Mouse (Mus musculus): ENCODE measurements around the gene Rfpl4. TPM values are rescaled to one million over a fixed set of nuclear protein-coding genes. Genes with fewer than 3 reads are reported as not detected.

Rfpl4 gene
- not detected for total RNA-seq (2023)

DNA sequence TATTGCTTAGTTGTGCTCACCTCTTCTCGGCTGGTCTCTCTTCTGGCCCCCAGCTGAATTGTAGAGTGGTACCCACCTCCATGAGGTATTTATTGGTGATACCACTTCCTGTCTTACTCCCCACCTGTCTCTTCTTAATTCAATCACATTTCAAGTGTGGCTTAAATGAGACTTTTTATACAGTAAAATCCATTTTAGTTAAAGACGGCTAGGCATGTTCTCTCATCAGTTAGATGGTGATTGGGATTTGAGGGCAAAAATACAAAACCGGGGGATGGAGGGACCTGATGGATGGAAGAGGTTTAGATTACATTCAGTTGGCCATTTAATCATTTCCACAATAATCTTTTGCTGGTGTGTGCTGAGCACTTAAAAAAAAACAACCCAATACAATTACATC is at the start of gene Rfpl4:
Gene Rfpl4, minus strand, starts transcription at position 101 of the 400 bp plus-strand sequence.

DNA sequence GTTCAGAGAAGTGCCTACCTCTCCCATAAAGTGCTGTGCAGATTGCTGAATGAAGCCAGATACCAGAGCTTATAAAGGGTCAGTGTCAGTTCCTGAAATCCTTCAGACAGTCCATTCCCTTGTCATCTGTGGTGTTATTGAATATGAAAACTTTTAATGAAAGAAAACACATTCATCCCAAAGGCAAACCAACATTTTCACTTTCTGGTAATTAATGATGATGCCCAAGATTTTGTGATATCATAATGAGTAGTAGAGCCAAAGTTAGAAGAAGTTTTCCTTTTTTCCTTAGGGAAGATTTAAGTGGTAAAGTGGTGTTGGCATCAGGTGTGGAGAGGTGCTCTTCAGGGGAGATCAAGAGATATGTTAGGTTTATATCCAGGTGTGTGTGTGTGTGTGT is 32.8 kb upstream of the Rfpl4 start, which contains the start of gene Vmn1r55:
Gene Vmn1r55, minus strand, starts transcription at position 101 of the 400 bp plus-strand sequence.

GRCm38 (mm10) chr7:5125549-5126406 is 9.0 kb upstream of the Rfpl4 start, which contains the start of gene Rasl2-9:
TSS of gene Rasl2-9 (minus strand) at chr7:5125950.

GRCm38 (mm10) chr7:5080010-5080751 is 36.6 kb downstream of the Rfpl4 start, which contains the start of gene Epn1:
TSS of gene Epn1 (plus strand) at chr7:5080235.

GRCm38 (mm10) chr7:5061774-5062359 is 54.9 kb downstream of the Rfpl4 start, which contains the start of gene U2af2:
TSS of gene U2af2 (plus strand) at chr7:5062143.

Other genes starting within 250 kb of the Rfpl4 start
- gene Isoc2b, start 246.7 kb downstream of the Rfpl4 start, total RNA-seq (2023), result 1 to 10 TPM; 4.5 to 7.4 TPM
- 1 to 10 TPM; 5.8 to 7.4 TPM for gene Isoc2a, start 239.8 kb downstream of the Rfpl4 start, total RNA-seq (2023)
- gene Gm36210, start 210.4 kb downstream of the Rfpl4 start, total RNA-seq (2023), result not detected
- gene Zfp628, start 201.7 kb downstream of the Rfpl4 start, total RNA-seq (2023), result 10 to 100 TPM; 12.6 to 13.0 TPM
- 1 to 10 TPM; 2.3 to 3.0 TPM for gene Nat14, start 194.9 kb downstream of the Rfpl4 start, total RNA-seq (2023)
- under 1 TPM; 0.07 to 0.42 TPM for gene Ssc5d, start 191.2 kb downstream of the Rfpl4 start, total RNA-seq (2023)
- gene Sbk2, start 152.5 kb downstream of the Rfpl4 start, total RNA-seq (2023), result not detected
- gene Sbk3, start 145.8 kb downstream of the Rfpl4 start, total RNA-seq (2023), result not detected
- gene Zfp579, start 120.8 kb downstream of the Rfpl4 start, total RNA-seq (2023), result 1 to 10 TPM; 4.7 to 5.2 TPM
- 10 to 100 TPM; 13.7 to 14.8 TPM for gene Zfp524, start 102.5 kb downstream of the Rfpl4 start, total RNA-seq (2023)
- gene Fiz1, start 102.3 kb downstream of the Rfpl4 start, total RNA-seq (2023), result 10 to 100 TPM; 26.8 to 27.6 TPM
- not detected for gene Gm44973, start 101.5 kb downstream of the Rfpl4 start, total RNA-seq (2023)
- gene Zfp865, start 96.6 kb downstream of the Rfpl4 start, total RNA-seq (2023), result 10 to 100 TPM; 28.4 to 28.5 TPM
- under 1 TPM; 0.42 to 0.70 TPM for gene Ccdc106, start 96.4 kb downstream of the Rfpl4 start, total RNA-seq (2023)
- under 1 TPM in 1 of 2 experiments, not detected in 1; 0.71 TPM for gene 4632433K11Rik, start 82.8 kb downstream of the Rfpl4 start, total RNA-seq (2023)
- 1 to 10 TPM; 2.1 to 2.6 TPM for gene Zfp784, start 78.5 kb downstream of the Rfpl4 start, total RNA-seq (2023)
- not detected for gene Zfp580, start 65.4 kb downstream of the Rfpl4 start, total RNA-seq (2023)
- gene U2af2, start 54.8 kb downstream of the Rfpl4 start, total RNA-seq (2023), result 100 to 1,000 TPM; 211 to 222 TPM
- gene Epn1, start 36.7 kb downstream of the Rfpl4 start, total RNA-seq (2023), result 100 to 1,000 TPM; 143 to 145 TPM
- not detected for gene Rasl2-9, start 9.0 kb upstream of the Rfpl4 start, total RNA-seq (2023)
- not detected for gene Vmn1r55, start 32.7 kb upstream of the Rfpl4 start, total RNA-seq (2023)
- gene Vmn1r56, start 79.8 kb upstream of the Rfpl4 start, total RNA-seq (2023), result not detected
- gene Vmn1r57, start 101.5 kb upstream of the Rfpl4 start, total RNA-seq (2023), result not detected
- gene Gm5065, start 233.6 kb upstream of the Rfpl4 start, total RNA-seq (2023), result not detected
- gene Nlrp2, start 234.1 kb upstream of the Rfpl4 start, total RNA-seq (2023), result not detected